In the genomic region with DNA sequence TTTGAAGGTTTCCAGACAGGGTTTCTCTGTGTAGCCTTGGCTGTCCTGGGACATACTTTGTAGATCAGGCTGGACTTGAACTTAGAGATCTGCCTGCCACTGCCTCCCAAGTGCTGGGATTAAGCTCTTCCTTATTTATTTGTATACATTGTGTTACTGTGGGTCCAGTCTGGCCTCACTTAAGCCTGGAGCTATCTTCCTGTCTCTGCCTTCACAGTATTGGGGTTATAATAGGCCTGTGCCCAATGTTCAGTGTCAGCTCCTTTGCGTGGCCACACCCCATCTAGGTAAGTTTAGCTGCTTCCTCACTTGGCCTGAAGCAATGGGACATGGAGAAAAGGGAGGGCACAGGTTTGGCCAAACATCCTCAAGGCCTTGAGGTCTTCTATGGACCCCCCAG, we compare ENCODE assay signal across 35 mouse cellular contexts. TPM values are rescaled to one million over a fixed set of nuclear protein-coding genes. Genes with fewer than 3 reads are reported as not detected.
DNase-seq lines count a peak whose midpoint lies in the region; ATAC-seq and TF ChIP-seq lines count a peak whose summit lies in the region.
"Had no signal": no experiment of that assay in that cellular context is flagged by ENCODE, and none has a peak within 500 bp of the region (broad histone marks: within the 10 kb centered on the region; RNA-seq: fewer than 3 reads in every experiment).

No protein-coding gene starts in this region.

- intact Hi-C loops in heart, postnatal 10 days (cut with DNase I) = no loop called here

- 90% methylated on average over 1 of the region's 1 CpGs for WGBS in heart, embryonic 15.5 days
- 59% methylated on average over 1 of the region's 1 CpGs for WGBS in spleen, adult 2 months
- 91% methylated on average over 1 of the region's 1 CpGs for WGBS in kidney, embryonic 16.5 days

- no peak for ATAC-seq in heart, embryonic 15.5 days (replicated peaks; ENCODE audit: insufficient number of reproducible peaks, insufficient read depth, low FRiP score, low read depth)
- no peak for ATAC-seq in kidney, embryonic 16.5 days (ENCODE audit: low FRiP score, low TSS enrichment)
- ATAC-seq: activated CD4-positive, CD25-positive, alpha-beta regulatory T cell, adult 4 months; forebrain, embryonic 16.5 days; intestine, postnatal 0 days had no signal

- no peak overlapping the region for H3K4me3 ChIP-seq in heart, embryonic 15.5 days
- no peak overlapping the region for H3K4me3 ChIP-seq in spleen, adult 2 months (ENCODE audit: extremely low read depth, insufficient read depth, insufficient read length)
- no peak overlapping the region for H3K4me3 ChIP-seq in kidney, embryonic 16.5 days (ENCODE audit: low read length)
- H3K4me3 ChIP-seq: erythroblast, embryonic 14.5 days; heart, embryonic 12.5 days; hindbrain, embryonic 13.5 days; left cerebral cortex, adult 2 months; lung, embryonic 15.5 days; midbrain, embryonic 12.5 days; neural tube, embryonic 13.5 days had no signal

- H3K27ac ChIP-seq in heart, embryonic 15.5 days = 0 out of 2 replicates have a peak overlapping the region, but pooled peaks have one; percentile 68
- H3K27ac ChIP-seq in spleen, adult 2 months (ENCODE audit: insufficient read depth, low read length) = peak overlapping the region; percentile 84
- no peak overlapping the region for H3K27ac ChIP-seq in kidney, embryonic 16.5 days (ENCODE audit: low read length)
- H3K27ac ChIP-seq: hindbrain, embryonic 13.5 days; left cerebral cortex, adult 2 months; liver, embryonic 14.5 days; lung, embryonic 15.5 days; midbrain, embryonic 12.5 days; neural tube, embryonic 13.5 days had no signal

- peaks cover 37% of the 10 kb centered on the region for H3K4me1 ChIP-seq in heart, embryonic 15.5 days (replicated peaks)
- H3K4me1 ChIP-seq in spleen, adult 2 months (ENCODE audit: control insufficient read depth, insufficient read depth, insufficient read length) = peaks cover 33% of the 10 kb centered on the region
- H3K4me1 ChIP-seq in kidney, embryonic 16.5 days (ENCODE audit: insufficient read depth, low read length) = peaks cover 13% of the 10 kb centered on the region
- H3K4me1 ChIP-seq: lung, embryonic 15.5 days had no signal

- no peak for TF ChIP-seq POLR2A in spleen, adult 2 months (IDR thresholded peaks at IDR 0.05; ENCODE audit: low read depth, low read length)

- no peak overlapping the region for H3K9ac ChIP-seq in heart, embryonic 15.5 days
- H3K9ac ChIP-seq in kidney, embryonic 16.5 days (replicated peaks; ENCODE audit: low read length) = no peak overlapping the region
- H3K9ac ChIP-seq: heart, embryonic 12.5 days; hindbrain, embryonic 13.5 days; liver, embryonic 14.5 days; lung, embryonic 15.5 days; midbrain, embryonic 12.5 days; neural tube, embryonic 13.5 days had no signal

- TF ChIP-seq CTCF in spleen, adult 2 months (IDR thresholded peaks at IDR 0.05; ENCODE audit: extremely low read depth, insufficient read depth, insufficient read length, insufficient replicate concordance) = no peak

- no peaks in the 10 kb centered on the region for H3K9me3 ChIP-seq in heart, embryonic 15.5 days (replicated peaks)
- H3K9me3 ChIP-seq in kidney, embryonic 16.5 days (ENCODE audit: low read length) = no peaks in the 10 kb centered on the region
- H3K9me3 ChIP-seq: heart, embryonic 12.5 days; hindbrain, embryonic 13.5 days; lung, embryonic 15.5 days; megakaryocyte, embryonic 14.5 days; midbrain, embryonic 12.5 days; neural tube, embryonic 13.5 days had no signal

- H3K36me3 ChIP-seq in heart, embryonic 15.5 days = no peaks in the 10 kb centered on the region
- peaks cover 16% of the 10 kb centered on the region for H3K36me3 ChIP-seq in spleen, adult 2 months (ENCODE audit: control insufficient read depth, insufficient read depth, low read length)
- no peaks in the 10 kb centered on the region for H3K36me3 ChIP-seq in kidney, embryonic 16.5 days (ENCODE audit: insufficient read depth, low read length)
- H3K36me3 ChIP-seq: heart, embryonic 12.5 days; hindbrain, embryonic 13.5 days; lung, embryonic 15.5 days; midbrain, embryonic 12.5 days; neural tube, embryonic 13.5 days had no signal

- no peak overlapping the region for H3K4me2 ChIP-seq in heart, embryonic 15.5 days
- no peak overlapping the region for H3K4me2 ChIP-seq in kidney, embryonic 16.5 days (replicated peaks; ENCODE audit: low read depth, low read length)
- H3K4me2 ChIP-seq: hindbrain, embryonic 13.5 days; lung, embryonic 15.5 days; midbrain, embryonic 12.5 days; neural tube, embryonic 13.5 days had no signal

- DNase-seq in heart, postnatal 10 days = no peak
- no peak for DNase-seq in spleen, adult 2 months (ENCODE audit: low read depth in 1 of 2, low spot score in 2 of 2)
- no peak for DNase-seq in spleen, postnatal 4 days (ENCODE audit: low spot score in 2 of 2)
- peak; percentile 58 for DNase-seq in induced T-regulatory cell, adult 2 months (ENCODE audit: low read depth)
- DNase-seq: cerebellum, adult 18-20 months; cerebellum, postnatal 10 days; gastrocnemius, postnatal 10 days; kidney, adult 9 months; kidney, postnatal 14 days; left cerebral cortex, postnatal 4 days; right cerebral cortex, postnatal 4 days had no signal

- H3K27me3 ChIP-seq in heart, embryonic 15.5 days = peaks cover 6% of the 10 kb centered on the region
- H3K27me3 ChIP-seq in spleen, adult 2 months (ENCODE audit: control insufficient read depth, insufficient read depth, low read length) = no peaks in the 10 kb centered on the region
- peaks cover 3% of the 10 kb centered on the region; the same call in 1 of the 2 replicates for H3K27me3 ChIP-seq in kidney, embryonic 16.5 days (ENCODE audit: insufficient read depth, low read length)

RNA-seq across cellular contexts. Expression of a gene that starts 5.6 kb away (rescaled TPM):
- polyA plus RNA-seq in heart, embryonic 15.5 days (2015; fragmentation: Nextera tagmentation; extraction: Ambion mirVana) = 1.5 and 4.6 TPM in 2 replicates
- total RNA-seq in heart, postnatal 10 days (2021) = 10 to 100 TPM; 14.4 to 15.6 TPM
- polyA plus RNA-seq in spleen, adult 2 months (2012; rRNA removed) = 137 and 147 TPM in 2 replicates
- 2.4 and 3.4 TPM in 2 replicates for polyA plus RNA-seq in kidney, embryonic 16.5 days (2015; fragmentation: Nextera tagmentation; extraction: Ambion mirVana)

RNA-seq across cellular contexts. Expression of a gene that starts 31.8 kb away (rescaled TPM):
- 0.18 and 0.37 TPM in 2 replicates for polyA plus RNA-seq in heart, embryonic 15.5 days (2015; fragmentation: Nextera tagmentation; extraction: Ambion mirVana)
- not detected for total RNA-seq in heart, postnatal 10 days (2021)
- polyA plus RNA-seq in spleen, adult 2 months (2012; rRNA removed) = not detected in 2 replicates
- 0.27 and 0.82 TPM in 2 replicates for polyA plus RNA-seq in kidney, embryonic 16.5 days (2015; fragmentation: Nextera tagmentation; extraction: Ambion mirVana)
- total RNA-seq: common myeloid progenitor, adult 5-6 weeks; ES-E14; gastrocnemius, postnatal 10 days; granulocyte monocyte progenitor cell, adult 5-6 weeks; heart, postnatal 36 days; midbrain, postnatal 0 days had no signal
- polyA plus RNA-seq: activated CD4-positive, CD25-positive, alpha-beta regulatory T cell, adult 4 months; erythroblast, embryonic 14.5 days; heart, embryonic 12.5 days; liver, embryonic 14.5 days; midbrain, embryonic 12.5 days had no signal

RNA-seq across cellular contexts. Expression of a gene that starts 41.7 kb away (rescaled TPM):
- not detected in 2 replicates for polyA plus RNA-seq in heart, embryonic 15.5 days (2015; fragmentation: Nextera tagmentation; extraction: Ambion mirVana)
- not detected for total RNA-seq in heart, postnatal 10 days (2021)
- not detected in 2 replicates for polyA plus RNA-seq in spleen, adult 2 months (2012; rRNA removed)
- polyA plus RNA-seq in kidney, embryonic 16.5 days (2015; fragmentation: Nextera tagmentation; extraction: Ambion mirVana) = not detected in 2 replicates
- total RNA-seq: adrenal gland, adult 2 months; ES-E14; gastrocnemius, postnatal 10 days; heart, postnatal 36 days had no signal
- polyA plus RNA-seq: activated CD4-positive, CD25-positive, alpha-beta regulatory T cell, adult 4 months; adrenal gland, adult 2 months; embryonic facial prominence, embryonic 14.5 days; erythroblast, embryonic 14.5 days; forebrain, embryonic 11.5 days; forebrain, embryonic 16.5 days; heart, embryonic 12.5 days; intestine, postnatal 0 days; limb, embryonic 14.5 days; liver, embryonic 14.5 days; lung, embryonic 15.5 days; midbrain, embryonic 12.5 days; stomach, embryonic 14.5 days had no signal

RNA-seq across cellular contexts. Expression of a gene that starts 44.3 kb away (rescaled TPM):
- polyA plus RNA-seq in heart, embryonic 15.5 days (2015; fragmentation: Nextera tagmentation; extraction: Ambion mirVana) = 5.5 and 6.4 TPM in 2 replicates
- 1 to 10 TPM; 3.1 to 3.9 TPM for total RNA-seq in heart, postnatal 10 days (2021)
- 2.3 and 3.0 TPM in 2 replicates for polyA plus RNA-seq in spleen, adult 2 months (2012; rRNA removed)
- 11.3 and 11.8 TPM in 2 replicates for polyA plus RNA-seq in kidney, embryonic 16.5 days (2015; fragmentation: Nextera tagmentation; extraction: Ambion mirVana)

Comparison
In these comparisons a context has a peak if more than half of its experiments do, and no peak if none do; other contexts are left out.
1. RNA of a gene that starts 5.6 kb away (polyA plus RNA-seq): 137 to 147 TPM in spleen, adult 2 months; 2.4 to 3.4 TPM in kidney, embryonic 16.5 days and 1.5 to 4.6 TPM in heart, embryonic 15.5 days; every median in the first group is over 10 times any median in the second.